Mouse (Mus musculus): Measurements from ENCODE around the gene Col4a3bp.

DNA sequence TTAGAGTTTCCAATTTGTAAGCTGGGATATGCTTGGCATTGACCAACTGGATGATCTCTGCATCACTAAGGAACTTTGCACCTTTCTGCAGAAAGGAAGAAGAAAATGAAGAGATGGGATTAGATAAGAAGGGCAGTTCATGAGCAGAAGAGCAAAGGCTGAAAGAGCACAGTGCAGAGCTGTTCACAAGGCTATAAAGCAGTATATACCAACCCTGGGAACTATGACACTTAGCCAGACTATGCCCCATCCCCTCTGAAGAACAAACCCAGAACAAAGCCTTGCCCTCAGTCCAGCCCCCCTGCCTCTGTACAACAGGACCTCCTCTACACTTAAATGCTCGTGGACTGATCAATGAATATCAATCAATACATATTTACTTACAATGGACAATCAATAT is 114.3 kb downstream of the Col4a3bp start:
- TF ChIP-seq POLR2A (IDR thresholded peaks at IDR 0.05; ENCODE audit: borderline replicate concordance, control insufficient read depth, low read depth, low read length) (no peak), CTCF (IDR thresholded peaks at IDR 0.05; ENCODE audit: control insufficient read depth, insufficient read depth, low read length) (no peak)

Measured in bone marrow, adult 2 months (tissue).